Mouse (Mus musculus): ENCODE data around the gene Thop1. TPM values are rescaled to one million over a fixed set of nuclear protein-coding genes. Genes with fewer than 3 reads are reported as not detected.

Thop1 gene
- 11.8 TPM for total RNA-seq (2023)

GRCm38 (mm10) chr10:81069836-81070235 is at the start of gene Thop1:
Gene Thop1, plus strand, starts transcription at chr10:81070035.

GRCm38 (mm10) chr10:81025639-81026275 is 44.1 kb upstream of the Thop1 start, which contains the start of gene Diras1:
Gene Diras1, minus strand, starts transcription at chr10:81025662.

GRCm38 (mm10) chr10:81036988-81037580 is 32.8 kb upstream of the Thop1 start, which contains the start of gene Slc39a3:
Gene Slc39a3, minus strand, starts transcription at chr10:81037426.

GRCm38 (mm10) chr10:81059603-81060543 is 10.0 kb upstream of the Thop1 start, which contains the start of gene Sgta:
Gene Sgta, minus strand, starts transcription at chr10:81060181.

GRCm38 (mm10) chr10:81105565-81106112 is 35.8 kb downstream of the Thop1 start, which contains the start of gene Map2k2:
Gene Map2k2, plus strand, starts transcription at chr10:81105915.

Other genes with a start within 250 kb of the Thop1 start
- gene Oaz1, start 243.4 kb upstream of the Thop1 start, total RNA-seq (2023), result 517 TPM
- gene Lingo3, start 226.0 kb upstream of the Thop1 start, total RNA-seq (2023), result not detected
- 31.3 TPM for gene Lsm7, start 214.8 kb upstream of the Thop1 start, total RNA-seq (2023)
- 25.5 TPM for gene Sppl2b, start 214.8 kb upstream of the Thop1 start, total RNA-seq (2023)
- gene Tmprss9, start 198.2 kb upstream of the Thop1 start, total RNA-seq (2023), result not detected
- 62.9 TPM for gene Timm13, start 169.1 kb upstream of the Thop1 start, total RNA-seq (2023)
- gene Lmnb2, start 151.8 kb upstream of the Thop1 start, total RNA-seq (2023), result 12.3 TPM
- 20.3 TPM for gene Gadd45b, start 140.0 kb upstream of the Thop1 start, total RNA-seq (2023)
- gene Gng7, start 55.1 kb upstream of the Thop1 start, total RNA-seq (2023), result not detected
- not detected for gene Diras1, start 44.4 kb upstream of the Thop1 start, total RNA-seq (2023)
- gene Slc39a3, start 32.6 kb upstream of the Thop1 start, total RNA-seq (2023), result 16.8 TPM
- gene Sgta, start 9.9 kb upstream of the Thop1 start, total RNA-seq (2023), result 52.5 TPM
- not detected for gene Creb3l3, start 28.8 kb downstream of the Thop1 start, total RNA-seq (2023)
- 113 TPM for gene Map2k2, start 35.9 kb downstream of the Thop1 start, total RNA-seq (2023)
- 75.4 TPM for gene Zbtb7a, start 65.2 kb downstream of the Thop1 start, total RNA-seq (2023)
- 41.2 TPM for gene Pias4, start 97.9 kb downstream of the Thop1 start, total RNA-seq (2023)
- 2,569 TPM for gene Eef2, start 106.6 kb downstream of the Thop1 start, total RNA-seq (2023)
- 63.4 TPM for gene Dapk3, start 113.0 kb downstream of the Thop1 start, total RNA-seq (2023)
- gene 4930442H23Rik, start 113.8 kb downstream of the Thop1 start, total RNA-seq (2023), result not detected
- gene Nmrk2, start 132.0 kb downstream of the Thop1 start, total RNA-seq (2023), result 0.37 TPM
- 0.12 TPM for gene Atcay, start 160.8 kb downstream of the Thop1 start, total RNA-seq (2023)
- 6.8 TPM for gene Zfr2, start 163.1 kb downstream of the Thop1 start, total RNA-seq (2023)
- gene Matk, start 182.9 kb downstream of the Thop1 start, total RNA-seq (2023), result 21.5 TPM
- gene Mrpl54, start 196.9 kb downstream of the Thop1 start, total RNA-seq (2023), result 123 TPM
- gene Apba3, start 196.9 kb downstream of the Thop1 start, total RNA-seq (2023), result 27.2 TPM
- 4.8 TPM for gene Tjp3, start 221.5 kb downstream of the Thop1 start, total RNA-seq (2023)
- gene Pip5k1c, start 222.9 kb downstream of the Thop1 start, total RNA-seq (2023), result 106 TPM